Mouse (Mus musculus) MN1 (cell line): ENCODE data around the gene Slc4a1.
"Not testable (repeated sequence)": the region's sequence is repeated elsewhere in the genome, so short reads cannot be mapped to it uniquely, and the experiment has no call there.

Experiments used
- DNase-seq: peaks from one replicate; pipeline ENCODE4 v3.0.0-alpha.2; 2016; ENCODE audit warnings: low spot score

Gene Slc4a1

DNA sequence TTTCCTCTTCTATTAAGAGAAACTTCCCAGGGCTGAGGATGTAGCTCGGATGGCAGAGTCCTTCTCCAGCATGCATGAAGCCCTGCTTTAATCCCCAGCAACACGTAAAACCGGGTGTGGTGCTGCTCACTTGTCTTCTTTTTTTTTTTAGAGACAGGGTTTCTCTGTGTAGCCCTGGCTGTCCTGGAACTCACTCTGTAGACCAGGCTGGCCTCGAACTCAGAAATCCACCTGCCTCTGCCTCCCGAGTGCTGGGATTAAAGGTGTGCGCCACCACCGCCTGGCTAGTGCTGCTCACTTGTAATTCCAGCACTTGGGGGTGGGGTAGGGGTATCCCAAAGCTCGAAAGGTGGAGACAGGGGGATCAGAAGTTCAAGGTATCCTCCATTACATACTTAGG lies at the start of gene Slc4a1:
Gene Slc4a1, minus strand, starts transcription at position 101 of the 400 bp plus-strand sequence.
- not testable (repeated sequence) for DNase-seq

DNA sequence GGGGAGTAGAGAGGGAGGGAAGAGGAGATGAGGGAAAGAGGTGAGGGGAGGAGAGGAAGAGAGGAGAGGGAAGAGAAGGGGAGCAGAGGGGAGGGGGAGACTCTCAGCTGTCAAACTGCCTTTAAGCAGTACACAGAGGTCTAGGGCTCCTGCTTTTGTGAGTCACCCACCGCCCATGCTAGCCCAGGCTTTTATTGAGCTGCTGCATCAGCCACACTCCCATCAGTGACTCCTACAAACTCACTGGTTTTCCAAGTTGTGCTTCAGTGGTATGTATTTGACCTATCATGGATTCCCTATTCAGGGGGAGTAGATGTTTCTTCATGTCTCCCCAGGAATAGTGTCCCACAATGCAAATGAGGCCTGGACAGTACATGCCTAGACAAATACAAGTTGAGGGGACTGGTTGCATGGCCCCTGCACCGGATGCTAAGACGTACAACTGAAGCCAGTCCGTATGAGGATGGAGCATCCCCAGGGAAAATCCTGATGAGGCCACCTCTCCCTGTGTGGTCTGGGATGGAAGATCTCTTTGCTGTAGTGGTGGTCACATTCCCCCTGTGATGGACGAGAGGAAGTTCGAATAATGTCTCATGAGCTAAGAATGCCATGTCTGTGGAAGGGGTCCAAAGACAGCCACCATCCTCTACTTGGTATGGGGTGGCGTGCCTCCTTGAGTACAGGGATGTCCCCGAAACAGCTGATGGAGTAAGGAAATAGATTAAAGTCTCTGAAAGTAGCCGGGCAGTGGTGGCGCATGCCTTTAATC lies 49.2 kb upstream of the Slc4a1 start:
- DNase-seq, result no peak

DNA sequence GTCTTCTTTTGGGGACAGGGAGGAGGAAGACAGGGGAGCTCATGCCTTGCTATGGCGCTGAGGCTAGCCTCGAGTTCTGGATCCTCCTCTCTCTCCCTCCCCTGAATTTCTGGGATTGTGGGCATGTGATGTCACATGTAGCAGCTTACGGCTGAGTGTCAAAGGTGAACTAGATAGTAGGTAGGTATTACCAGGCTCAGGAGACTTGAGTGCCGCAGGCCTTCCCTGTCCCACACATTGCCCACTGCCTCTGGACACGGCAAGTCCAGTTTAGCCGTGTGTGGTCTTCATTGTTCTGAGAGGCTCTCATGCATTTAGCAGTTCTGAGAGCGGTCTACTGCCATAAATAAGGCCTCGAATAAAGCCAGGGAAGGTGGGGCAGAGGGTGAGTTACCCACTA lies 47.1 kb upstream of the Slc4a1 start:
- no peak for DNase-seq

DNA sequence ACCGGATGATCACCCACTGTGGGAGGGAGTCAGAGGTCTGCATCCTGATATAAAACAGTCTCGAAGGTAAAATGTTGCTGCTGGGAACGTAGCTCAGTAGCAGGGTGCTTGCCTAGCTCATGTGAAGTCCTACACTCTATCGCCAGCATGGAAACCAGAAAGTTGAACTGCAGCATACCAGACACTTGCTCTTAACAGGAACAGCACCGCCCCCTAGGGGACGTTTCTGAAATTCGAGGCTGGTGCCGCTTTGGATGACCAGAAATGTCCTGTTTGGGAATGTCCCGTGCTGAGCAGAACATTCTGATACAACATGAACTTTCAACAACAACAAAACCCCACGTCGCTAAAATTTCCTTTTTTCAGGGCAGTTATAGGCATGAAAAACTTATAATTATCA lies 45.7 kb upstream of the Slc4a1 start:
- DNase-seq, result peak; percentile 93

DNA sequence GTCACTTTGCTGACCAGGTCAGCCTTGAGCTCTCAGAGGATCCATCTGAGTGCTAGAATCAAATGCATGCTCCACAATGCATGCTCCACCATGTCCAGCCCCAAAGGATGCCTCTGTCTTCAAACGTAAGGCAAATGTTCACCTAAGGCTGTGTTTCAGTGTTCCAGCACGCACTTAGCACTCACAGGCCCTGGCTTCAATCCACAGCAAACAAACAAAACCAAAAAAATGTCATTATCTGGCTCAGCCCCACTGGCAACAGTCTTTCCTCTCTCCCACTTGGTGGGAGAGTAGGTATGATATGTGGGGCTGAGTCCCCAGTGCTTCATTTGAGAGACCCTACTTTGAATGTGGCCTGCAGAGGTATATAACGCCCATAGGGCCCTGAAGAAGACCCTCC lies 45.1 kb upstream of the Slc4a1 start:
- no peak for DNase-seq

DNA sequence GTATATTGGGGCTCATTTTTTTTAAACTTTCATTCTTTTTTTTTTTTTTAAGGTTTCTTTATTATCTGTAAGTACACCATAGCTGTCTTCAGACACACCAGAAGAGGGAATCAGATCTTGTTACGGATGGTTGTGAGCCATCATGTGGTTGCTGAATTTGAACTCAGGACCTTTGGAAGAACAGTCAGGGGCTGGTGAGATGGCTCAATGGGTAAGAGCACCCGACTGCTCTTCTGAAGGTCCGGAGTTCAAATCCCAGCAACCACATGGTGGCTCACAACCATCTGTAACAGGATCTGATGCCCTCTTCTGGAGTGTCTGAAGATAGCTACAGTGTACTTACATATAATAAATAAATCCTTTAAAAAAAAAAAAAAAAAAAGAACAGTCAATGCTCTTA lies 44.3 kb upstream of the Slc4a1 start:
- DNase-seq, result not testable (repeated sequence)

DNA sequence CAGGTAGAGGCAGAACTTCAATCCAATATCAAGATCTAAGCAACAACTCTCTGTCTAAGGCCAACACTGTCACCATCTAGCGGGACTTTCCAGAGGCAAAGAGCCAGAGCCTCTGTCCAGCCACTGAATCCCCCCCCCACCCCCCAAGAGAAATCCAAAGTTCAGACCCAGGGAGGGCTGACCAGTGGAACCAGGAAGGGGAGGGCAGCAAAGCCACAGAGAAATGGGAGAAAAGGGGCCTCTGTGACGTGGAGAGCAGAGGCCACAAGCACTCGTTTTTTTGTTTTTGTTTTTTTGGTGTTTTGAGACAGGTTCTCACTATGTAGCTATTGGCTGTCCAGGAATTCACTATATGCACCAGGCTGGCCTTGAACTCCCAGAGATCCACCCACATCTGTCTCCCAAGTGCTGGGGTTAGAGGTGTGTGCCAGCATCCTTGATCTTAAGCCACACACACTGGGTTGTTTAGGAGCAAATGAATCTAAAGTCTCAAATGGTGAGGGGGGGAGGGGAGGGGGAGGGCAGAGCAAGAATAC lies 43.9 kb upstream of the Slc4a1 start:
- DNase-seq, result no peak

DNA sequence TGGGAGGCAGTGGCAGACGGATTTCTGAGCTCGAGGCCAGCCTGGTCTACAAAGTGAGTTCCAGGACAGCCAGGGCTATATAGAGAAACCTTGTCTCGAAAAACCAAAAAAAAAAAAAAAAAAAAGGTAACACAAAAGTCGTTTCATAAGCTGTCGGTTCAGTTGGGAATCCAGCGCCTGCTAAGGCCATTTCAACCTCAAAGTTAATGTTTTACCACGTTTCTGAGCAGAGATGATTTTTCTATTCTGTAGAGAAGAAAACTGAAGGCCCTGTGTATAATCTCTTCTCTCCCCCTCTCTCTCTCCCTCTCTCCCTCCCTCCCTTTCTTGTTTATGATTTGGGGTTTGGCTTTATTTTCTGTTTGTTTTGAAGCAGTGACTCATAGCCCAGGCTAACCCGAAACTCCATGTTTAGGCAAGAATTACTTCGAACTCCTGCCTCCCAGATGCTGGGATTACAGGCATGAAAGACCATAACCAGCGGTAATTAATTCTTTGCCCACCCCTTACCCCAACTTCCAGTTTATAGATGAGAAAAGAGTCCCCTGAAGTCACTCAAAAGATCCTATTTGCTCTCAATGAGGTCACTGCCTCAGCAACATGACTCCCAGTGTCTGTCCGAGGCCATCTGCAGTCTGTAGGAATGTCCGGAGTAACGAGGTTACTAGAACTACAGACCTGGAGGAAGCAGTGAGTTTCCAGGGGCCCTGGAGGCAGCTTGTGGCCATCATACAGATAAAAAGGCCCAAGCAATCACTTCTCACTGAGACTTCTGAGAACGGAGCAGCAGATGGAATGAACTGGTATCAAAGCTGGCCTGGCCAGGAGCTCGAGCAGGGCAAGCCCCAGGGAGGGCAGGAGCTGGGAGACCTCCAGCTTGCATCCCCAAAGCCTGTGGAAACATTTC lies 43.1 kb upstream of the Slc4a1 start:
- DNase-seq, result peak; percentile 58

DNA sequence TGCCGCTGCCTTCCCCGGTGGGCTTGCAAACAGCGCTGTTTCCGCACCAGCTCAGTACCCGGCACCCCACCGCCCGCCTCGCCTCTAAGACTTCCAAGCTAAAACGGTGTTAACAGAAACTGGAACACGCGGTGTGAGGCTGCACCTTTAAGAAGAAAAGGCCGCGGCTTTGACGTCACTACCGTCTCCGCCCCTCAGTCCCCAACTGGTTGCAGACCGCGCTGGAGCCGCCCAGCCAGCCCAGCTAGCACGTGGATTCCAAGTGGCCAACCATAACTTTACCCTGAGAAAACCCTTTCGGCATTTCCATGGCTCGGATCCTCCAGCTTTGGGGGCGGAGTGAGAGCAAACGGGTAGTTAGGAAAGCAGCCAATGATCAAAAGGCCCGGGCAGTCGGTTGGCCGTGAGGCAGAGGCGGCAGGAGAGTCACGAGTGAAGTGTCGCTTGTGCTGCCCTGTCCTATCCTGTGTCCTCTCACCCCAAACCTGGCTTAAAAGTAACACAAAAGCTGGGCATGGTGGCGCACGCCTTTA lies 42.4 kb upstream of the Slc4a1 start:
- peak; percentile 97 for DNase-seq

DNA sequence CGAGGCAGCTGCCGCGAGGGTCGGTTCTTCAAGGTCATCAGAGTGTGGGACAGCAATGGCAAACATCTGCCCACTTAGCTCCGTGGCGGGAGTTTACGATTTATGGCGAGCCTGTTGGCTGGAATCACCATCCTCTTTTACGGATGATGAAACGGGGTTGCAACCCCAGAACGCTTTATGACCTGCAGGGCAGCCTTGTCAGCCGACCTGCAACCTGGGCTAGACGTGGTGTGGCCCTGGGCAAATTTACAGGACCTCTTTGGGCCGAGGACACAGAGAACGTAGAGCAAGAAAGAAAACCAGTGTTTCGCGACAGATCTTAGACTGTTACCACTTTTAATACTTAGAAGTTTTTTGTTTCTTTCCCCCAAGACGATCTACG lies 41.8 kb upstream of the Slc4a1 start, which contains the start of gene Slc25a39:
Gene Slc25a39, minus strand, starts transcription at position 113 of the 382 bp plus-strand sequence.
- peak; percentile 79 for DNase-seq

DNA sequence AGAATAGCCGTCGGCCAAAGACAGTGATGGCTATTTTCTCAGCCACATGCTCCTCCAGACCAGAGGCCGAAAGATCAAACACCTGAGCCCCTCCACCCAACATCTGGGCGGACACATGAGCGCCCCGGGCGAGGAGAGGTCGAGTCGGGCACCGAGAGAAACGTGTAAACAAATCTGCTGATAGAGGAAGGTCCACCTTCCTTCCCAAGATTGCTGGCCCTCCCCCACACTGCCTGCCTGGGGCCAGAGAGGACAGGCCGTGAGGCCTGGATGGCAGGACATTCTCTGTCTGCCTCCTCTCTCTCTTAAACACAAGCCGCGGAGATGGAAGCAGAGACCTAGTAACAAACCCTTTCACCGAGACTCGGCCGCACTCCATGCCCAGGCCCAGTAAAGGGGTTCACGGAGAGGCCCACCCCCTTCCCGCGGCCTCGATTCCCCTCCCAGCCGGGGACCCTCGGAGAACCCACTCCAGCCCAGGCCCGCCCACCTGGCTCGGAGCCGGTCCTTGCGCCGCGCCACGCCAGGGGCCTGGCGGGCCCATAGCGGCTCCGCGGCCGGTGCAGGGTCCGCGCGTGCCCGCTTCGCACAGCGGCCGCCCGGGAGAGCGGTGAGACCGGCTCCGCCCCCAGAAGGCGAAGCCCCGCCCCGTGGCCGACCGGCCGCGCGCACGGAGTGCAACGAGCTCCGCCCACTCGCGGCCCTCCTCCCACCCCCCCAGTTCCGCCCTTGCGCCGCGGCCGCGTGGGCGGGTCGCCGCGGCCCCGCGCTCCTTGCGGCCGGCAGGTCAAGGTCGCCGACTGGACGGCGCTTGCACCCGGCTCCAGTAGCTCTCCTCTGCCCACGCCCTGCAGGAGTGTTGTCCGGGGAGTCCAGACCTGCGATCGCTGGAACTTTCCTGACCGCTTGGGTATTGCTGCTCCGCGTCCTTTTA lies 41.2 kb upstream of the Slc4a1 start:
- DNase-seq, result peak; percentile 93

DNA sequence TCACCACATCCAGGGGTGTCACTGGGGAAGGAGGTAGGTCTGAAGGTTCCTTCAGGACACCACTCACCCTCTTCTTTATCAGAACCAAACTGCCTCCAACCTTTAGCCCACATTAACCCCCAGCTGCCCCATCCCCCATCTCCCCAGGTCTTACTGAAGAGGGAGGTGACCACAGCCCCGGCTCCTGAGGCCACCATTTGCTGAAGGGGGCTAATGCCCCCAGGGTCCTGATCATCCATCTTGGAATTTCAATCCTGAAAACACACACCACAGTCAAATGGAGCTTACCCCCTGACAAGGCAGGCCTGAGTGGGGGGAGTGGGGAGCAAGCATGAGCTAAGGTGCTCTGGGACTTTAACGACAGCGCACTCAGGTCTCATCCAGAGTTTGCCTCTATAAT lies 40.4 kb upstream of the Slc4a1 start:
- no peak for DNase-seq

DNA sequence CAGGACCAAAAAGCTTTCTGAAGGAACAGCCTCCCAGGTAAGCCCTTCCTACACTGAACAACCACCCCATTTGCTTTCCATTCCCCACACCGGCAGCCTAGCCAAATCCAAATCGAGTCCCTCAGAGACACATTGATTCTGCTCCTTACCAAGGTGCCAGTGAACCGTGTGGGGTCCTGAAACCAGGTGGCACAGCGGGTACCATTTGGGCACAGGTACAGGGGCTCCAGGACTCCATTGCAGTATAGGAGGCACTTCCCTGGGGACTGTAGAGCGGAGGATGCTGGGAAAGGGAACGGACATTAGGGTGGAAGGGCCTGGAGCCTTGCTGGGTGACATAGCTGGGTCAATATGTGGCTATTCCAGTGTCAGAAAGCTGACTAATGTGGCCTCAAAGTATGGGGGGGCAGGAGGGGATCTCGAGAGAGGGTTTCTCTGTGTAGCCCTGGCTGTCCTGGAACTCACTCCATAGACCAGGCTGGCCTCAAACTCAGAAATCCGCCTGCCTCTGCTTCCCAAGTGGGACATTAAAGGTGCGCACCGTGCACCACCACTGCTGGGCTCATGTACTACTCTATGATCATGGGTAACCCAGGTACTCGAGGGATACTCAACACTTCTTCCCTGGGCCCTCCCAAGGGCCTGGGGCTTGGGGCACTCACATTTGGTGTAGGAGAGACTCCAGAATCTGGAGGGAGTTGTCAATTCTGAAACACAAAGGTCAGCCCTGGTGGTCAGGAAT lies 39.7 kb upstream of the Slc4a1 start:
- no peak for DNase-seq

DNA sequence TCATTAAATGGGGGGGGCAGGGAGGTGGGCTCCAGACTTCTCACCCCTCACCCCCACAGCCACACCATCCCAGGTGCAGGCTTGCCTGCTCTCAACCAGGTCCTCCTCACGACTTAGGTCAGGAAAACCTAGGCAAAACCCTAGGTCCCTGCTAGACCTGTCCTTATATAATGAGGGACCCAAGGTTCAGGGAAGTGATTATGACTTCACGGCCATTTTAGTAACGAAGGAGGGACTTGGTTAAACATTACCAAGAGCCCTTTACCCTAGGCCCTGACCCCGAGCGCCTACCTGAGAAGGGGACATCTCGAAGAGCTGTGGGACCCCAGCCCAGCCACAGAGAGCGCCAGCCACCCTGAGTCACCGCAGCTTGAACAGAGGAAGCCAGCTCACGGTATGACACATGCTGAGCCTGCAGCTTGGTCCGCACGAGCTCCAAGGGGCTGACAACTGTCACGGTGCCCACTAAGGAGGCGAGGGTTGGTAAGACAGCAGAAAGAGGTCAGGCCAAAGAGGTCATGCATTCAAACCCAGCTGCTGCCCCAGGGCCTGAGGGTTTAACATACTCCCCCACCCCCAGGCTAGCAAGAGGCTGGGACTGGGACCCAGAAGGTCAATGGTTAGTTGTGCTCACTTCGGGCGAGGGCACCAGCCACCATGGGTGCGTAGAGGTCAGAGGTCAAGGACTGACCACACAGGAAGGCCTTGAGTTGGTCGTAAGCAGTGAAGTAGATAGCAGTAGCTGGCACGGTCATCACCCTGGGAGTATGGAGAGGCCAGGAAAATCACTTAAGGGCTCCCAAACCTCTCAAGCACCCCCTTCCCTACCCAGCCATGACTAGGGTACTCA lies 38.4 kb upstream of the Slc4a1 start:
- DNase-seq, result no peak

DNA sequence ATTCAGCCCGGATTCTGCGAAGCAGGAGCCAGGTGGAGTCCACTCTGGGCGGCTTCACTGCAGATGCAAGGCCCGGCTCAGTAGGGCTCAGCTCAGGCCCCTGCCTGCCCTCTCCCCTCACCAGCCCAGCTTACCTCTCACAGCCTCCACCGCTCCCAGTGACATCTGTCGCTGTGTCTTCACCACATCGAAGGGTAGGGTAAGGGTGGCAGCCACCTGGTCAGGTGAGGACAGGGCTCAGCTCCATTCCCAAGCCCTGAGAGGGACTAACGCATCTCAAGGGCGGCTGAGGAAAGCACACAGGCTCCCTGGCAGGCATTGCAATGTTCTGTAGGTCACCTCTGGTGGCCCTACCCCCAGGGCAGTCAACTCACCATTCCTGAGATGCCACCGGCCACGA lies 37.7 kb upstream of the Slc4a1 start:
- DNase-seq, result no peak

DNA sequence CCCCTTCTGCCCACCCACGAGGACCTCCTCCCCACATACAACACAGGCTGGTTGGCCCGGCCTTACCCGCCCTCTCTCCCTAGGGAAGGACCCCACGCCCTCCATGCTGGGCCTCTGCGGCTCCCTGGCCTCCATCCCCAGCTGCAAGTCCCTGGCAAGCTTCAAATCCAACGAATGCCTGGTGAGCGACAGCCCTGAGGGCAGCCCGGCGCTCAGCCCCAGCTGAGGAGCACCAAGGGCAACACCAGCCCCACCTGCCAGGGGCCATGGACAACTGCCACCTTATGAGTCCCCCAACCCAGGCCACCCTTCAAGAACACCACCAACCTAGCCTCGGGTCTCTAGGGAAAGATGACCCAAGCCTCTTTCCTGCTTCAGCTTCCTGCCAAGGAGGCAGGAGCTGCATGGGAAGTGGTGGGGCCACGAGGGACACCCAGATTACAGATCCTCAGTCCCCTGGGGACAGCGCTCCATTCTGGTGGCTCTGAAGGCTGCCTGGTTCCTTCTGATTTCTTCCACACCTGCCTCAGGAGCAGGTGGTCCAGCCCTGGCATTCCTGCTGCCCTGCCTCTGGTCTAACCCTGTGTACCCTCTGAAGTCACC lies 36.0 kb upstream of the Slc4a1 start:
- peak; percentile 54 for DNase-seq

DNA sequence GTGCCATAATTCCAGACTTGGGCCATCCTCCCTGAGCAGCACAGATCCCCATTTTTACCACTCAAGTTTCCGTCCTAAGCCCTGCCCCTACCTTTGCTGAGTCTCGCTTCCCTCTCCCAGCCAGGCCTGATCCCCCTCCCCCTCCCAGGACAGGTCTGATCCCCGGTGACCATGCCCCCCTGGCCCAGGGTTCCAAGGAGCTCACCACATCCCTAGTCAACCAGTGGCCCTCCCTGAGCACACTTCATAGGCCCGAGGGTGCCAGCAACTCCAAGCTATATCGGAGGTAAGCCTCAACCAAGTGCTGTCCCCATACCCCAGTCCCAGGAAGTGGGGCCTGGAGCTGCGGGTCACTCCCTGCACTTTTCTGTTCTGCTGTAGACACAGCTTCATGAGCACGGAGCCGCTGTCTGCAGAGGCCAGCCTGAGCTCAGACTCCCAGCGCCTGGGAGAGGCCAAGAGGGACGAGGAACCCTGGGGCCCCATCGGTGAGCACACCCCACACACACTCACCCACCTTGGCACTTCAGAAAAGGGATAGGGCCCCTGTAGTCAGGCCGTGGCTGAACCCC lies 34.6 kb upstream of the Slc4a1 start:
- no peak for DNase-seq

DNA sequence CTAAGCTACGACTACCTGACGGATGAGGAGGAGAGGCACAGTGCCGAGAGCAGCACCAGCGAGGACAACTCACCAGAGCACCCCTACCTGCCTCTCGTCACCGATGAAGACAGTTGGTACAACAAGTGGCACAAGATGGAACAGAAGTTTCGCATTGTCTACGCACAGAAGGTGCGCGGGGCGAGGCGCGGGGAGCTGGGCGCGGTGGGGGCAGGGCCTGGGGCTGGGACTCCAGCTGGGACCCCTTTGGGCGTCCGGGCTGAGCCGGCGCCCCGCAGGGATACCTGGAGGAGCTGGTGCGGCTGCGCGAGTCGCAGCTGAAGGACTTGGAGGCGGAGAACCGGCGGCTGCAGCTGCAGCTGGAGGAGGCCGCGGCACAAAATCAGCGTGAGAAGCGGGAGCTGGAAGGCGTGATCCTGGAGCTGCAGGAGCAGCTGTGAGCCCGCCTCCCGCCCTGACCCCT lies 33.6 kb upstream of the Slc4a1 start:
- DNase-seq, result no peak

DNA sequence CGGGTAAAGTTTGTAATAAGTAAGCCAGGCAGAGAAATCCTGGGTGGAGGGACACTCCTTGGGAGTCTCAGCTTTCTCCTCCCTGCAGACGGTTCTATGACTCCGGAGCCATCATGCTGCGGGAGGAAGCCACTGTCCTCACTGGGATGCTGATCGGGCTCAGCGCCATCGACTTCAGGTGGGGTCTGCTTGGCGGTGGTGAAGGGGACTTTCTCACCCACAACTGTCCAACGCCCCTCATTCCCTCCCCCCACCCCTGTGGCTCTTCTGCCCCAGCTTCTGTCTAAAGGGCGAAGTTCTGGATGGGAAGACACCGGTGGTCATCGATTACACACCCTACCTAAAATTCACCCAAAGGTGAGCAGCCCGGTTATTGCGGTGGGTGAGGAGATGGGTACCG lies 33.1 kb upstream of the Slc4a1 start:
- DNase-seq, result no peak
